Mouse (Mus musculus): Measurements from ENCODE around the gene Tmem19. TPM values are rescaled to one million over a fixed set of nuclear protein-coding genes. Genes with fewer than 3 reads are reported as not detected.
"Not testable (repeated sequence)": the region's sequence is repeated elsewhere in the genome, so short reads cannot be mapped to it uniquely, and the experiment has no call there.

Tmem19 gene
- polyA plus RNA-seq, 1 experiment from 2014 or later, result 47.4 TPM

GRCm38 (mm10) chr10:115328514-115328913 lies 33.8 kb downstream of the Tmem19 start:
- Histone ChIP-seq H3K4me3 (replicated peaks; ENCODE audit: low read depth, low read length) (no peak overlapping the region), H3K4me1 (replicated peaks; ENCODE audit: insufficient read depth, low read length) (no peaks in the 10 kb centered on the region), H3K9me3 (replicated peaks; ENCODE audit: low read length) (no peaks in the 10 kb centered on the region), H3K36me3 (ENCODE audit: insufficient read depth, low read length) (no peaks in the 10 kb centered on the region), H3K27ac (no peak overlapping the region), H3K27me3 (ENCODE audit: insufficient read depth, low read length) (no peaks in the 10 kb centered on the region), H3K9ac (ENCODE audit: low read depth, low read length) (no peak overlapping the region), H3K4me2 (ENCODE audit: low read length) (no peak overlapping the region)
- DNase-seq (ENCODE audit: low spot score), result no peak
- WGBS, result 67% methylated on average over 6 of the region's 6 CpGs
- no peak for TF ChIP-seq CTCF (IDR thresholded peaks at IDR 0.05; ENCODE audit: low read depth)
- ATAC-seq (replicated peaks; ENCODE audit: low FRiP score, low read depth), result no peak

GRCm38 (mm10) chr10:115323295-115323694 lies 39.0 kb downstream of the Tmem19 start:
- DNase-seq (ENCODE audit: low spot score) (peak; percentile 87), ATAC-seq (replicated peaks; ENCODE audit: low FRiP score, low read depth) (0 out of 2 replicates have a peak, but pooled peaks have one; percentile 13)
- no peak overlapping the region for H3K27ac ChIP-seq
- no peaks in the 10 kb centered on the region for H3K27me3 ChIP-seq (ENCODE audit: insufficient read depth, low read length)
- no peaks in the 10 kb centered on the region for H3K4me1 ChIP-seq (replicated peaks; ENCODE audit: insufficient read depth, low read length)
- peak; percentile 91 for TF ChIP-seq CTCF (IDR thresholded peaks at IDR 0.05; ENCODE audit: low read depth)
- no peak overlapping the region for H3K4me2 ChIP-seq (ENCODE audit: low read length)
- no peak overlapping the region for H3K9ac ChIP-seq (ENCODE audit: low read depth, low read length)
- H3K36me3 ChIP-seq (ENCODE audit: insufficient read depth, low read length), result no peaks in the 10 kb centered on the region
- H3K4me3 ChIP-seq (replicated peaks; ENCODE audit: low read depth, low read length), result no peak overlapping the region
- H3K9me3 ChIP-seq (replicated peaks; ENCODE audit: low read length), result no peaks in the 10 kb centered on the region
- WGBS, result 8% methylated on average over 6 of the region's 6 CpGs

GRCm38 (mm10) chr10:115321317-115322035 lies 40.8 kb downstream of the Tmem19 start:
- Histone ChIP-seq H3K9ac (ENCODE audit: low read depth, low read length) (no peak overlapping the region), H3K36me3 (ENCODE audit: insufficient read depth, low read length) (no peaks in the 10 kb centered on the region), H3K4me3 (replicated peaks; ENCODE audit: low read depth, low read length) (no peak overlapping the region), H3K4me1 (replicated peaks; ENCODE audit: insufficient read depth, low read length) (no peaks in the 10 kb centered on the region), H3K4me2 (ENCODE audit: low read length) (no peak overlapping the region), H3K9me3 (replicated peaks; ENCODE audit: low read length) (no peaks in the 10 kb centered on the region), H3K27me3 (ENCODE audit: insufficient read depth, low read length) (no peaks in the 10 kb centered on the region), H3K27ac (no peak overlapping the region)
- WGBS, result 88% methylated on average over 5 of the region's 5 CpGs
- DNase-seq (ENCODE audit: low spot score) (no peak), ATAC-seq (replicated peaks; ENCODE audit: low FRiP score, low read depth) (no peak)
- no peak for TF ChIP-seq CTCF (IDR thresholded peaks at IDR 0.05; ENCODE audit: low read depth)

- H3K4me1 ChIP-seq (replicated peaks; ENCODE audit: insufficient read depth, low read length); H3K36me3 ChIP-seq (ENCODE audit: insufficient read depth, low read length); DNase-seq (ENCODE audit: low spot score); H3K27me3 ChIP-seq (ENCODE audit: insufficient read depth, low read length); H3K4me2 ChIP-seq (ENCODE audit: low read length); ATAC-seq (replicated peaks; ENCODE audit: low FRiP score, low read depth); H3K9me3 ChIP-seq (replicated peaks; ENCODE audit: low read length); H3K27ac ChIP-seq; H3K9ac ChIP-seq (ENCODE audit: low read depth, low read length); H3K4me3 ChIP-seq (replicated peaks; ENCODE audit: low read depth, low read length): not testable (repeated sequence)
- WGBS, result 53% methylated on average over 3 of the region's 3 CpGs
Observed at GRCm38 (mm10) chr10:115318388-115318787, 43.9 kb downstream of the Tmem19 start.

- 63% methylated on average over 11 of the region's 11 CpGs for WGBS
- ATAC-seq (replicated peaks; ENCODE audit: low FRiP score, low read depth) (no peak), DNase-seq (ENCODE audit: low spot score) (no peak)
- H3K9ac ChIP-seq (ENCODE audit: low read depth, low read length), result peak overlapping the region; percentile 97; the same call in 1 of the 2 replicates
- no peak for TF ChIP-seq CTCF (IDR thresholded peaks at IDR 0.05; ENCODE audit: low read depth)
- no peaks in the 10 kb centered on the region for H3K9me3 ChIP-seq (replicated peaks; ENCODE audit: low read length)
- no peaks in the 10 kb centered on the region for H3K36me3 ChIP-seq (ENCODE audit: insufficient read depth, low read length)
- H3K27me3 ChIP-seq (ENCODE audit: insufficient read depth, low read length), result no peaks in the 10 kb centered on the region
- H3K4me3 ChIP-seq (replicated peaks; ENCODE audit: low read depth, low read length), result peak overlapping the region; percentile 94; the same call in 1 of the 2 replicates
- peaks cover 13% of the 10 kb centered on the region; the same call in 1 of the 2 replicates for H3K4me1 ChIP-seq (replicated peaks; ENCODE audit: insufficient read depth, low read length)
- H3K4me2 ChIP-seq (ENCODE audit: low read length), result peak overlapping the region; percentile 58
- H3K27ac ChIP-seq, result peak overlapping the region; percentile 87
Observed at GRCm38 (mm10) chr10:115316313-115316712, 46.0 kb downstream of the Tmem19 start.

GRCm38 (mm10) chr10:115315473-115316171 lies 46.7 kb downstream of the Tmem19 start, which contains the start of gene Rab21:
TSS of gene Rab21 (minus strand) at chr10:115315594.
- H3K4me3 ChIP-seq (replicated peaks; ENCODE audit: low read depth, low read length), result peak within 1 kb of the TSS; percentile 94
- no peaks in the 10 kb centered on the region for H3K9me3 ChIP-seq (replicated peaks; ENCODE audit: low read length)
- peak within 1 kb of the TSS; percentile 87 for H3K27ac ChIP-seq
- H3K4me2 ChIP-seq (ENCODE audit: low read length), result peak within 1 kb of the TSS; percentile 58
- DNase-seq (ENCODE audit: low spot score), result peak; percentile 96
- H3K36me3 ChIP-seq (ENCODE audit: insufficient read depth, low read length), result no peaks in the 10 kb centered on the region
- no peaks in the 10 kb centered on the region for H3K27me3 ChIP-seq (ENCODE audit: insufficient read depth, low read length)
- ATAC-seq (replicated peaks; ENCODE audit: low FRiP score, low read depth), result peak; percentile 85
- WGBS, result under 1% methylated on average over 48 of the region's 48 CpGs
- H3K9ac ChIP-seq (ENCODE audit: low read depth, low read length), result peak within 1 kb of the TSS; percentile 97
- 0 out of 2 replicates have a peak, but pooled peaks have one; percentile 6 for TF ChIP-seq CTCF (IDR thresholded peaks at IDR 0.05; ENCODE audit: low read depth)
- peaks cover 19% of the 10 kb centered on the region; the same call in 1 of the 2 replicates for H3K4me1 ChIP-seq (replicated peaks; ENCODE audit: insufficient read depth, low read length)

Data from kidney, postnatal 0 days (tissue).